Mouse (Mus musculus): ENCODE data around the gene Ftl1.

GRCm38 (mm10) chr7:45437046-45437445 is 22.6 kb downstream of the Ftl1 start:
- no peak for TF ChIP-seq CTCF (IDR thresholded peaks at IDR 0.05; ENCODE audit: borderline replicate concordance, insufficient read depth, low read depth, low read length)
- no peak for TF ChIP-seq POLR2A (IDR thresholded peaks at IDR 0.05; ENCODE audit: borderline replicate concordance, insufficient read depth, low read length)
